17 mouse cellular contexts compared by ENCODE assay signal in genomic region chr1:152542747-152543378, GRCm38 (mm10).
"Had no signal": no experiment of that assay in that cellular context is flagged by ENCODE, and none has a peak within 500 bp of the region (broad histone marks: within the 10 kb centered on the region; RNA-seq: fewer than 3 reads in every experiment).

No protein-coding gene starts in this region.

- DNase-seq: kidney, adult 11 months; kidney, adult 9 months; kidney, postnatal 25 days; liver, postnatal 0 days; lung, embryonic 14.5 days; lung, postnatal 10 days; lung, postnatal 36 days; thymus, adult 2 months; thymus, postnatal 14 days; thymus, postnatal 4 days had no signal

- H3K27me3 ChIP-seq: hindbrain, embryonic 15.5 days; midbrain, embryonic 13.5 days had no signal

- H3K9me3 ChIP-seq: hindbrain, embryonic 15.5 days; midbrain, embryonic 13.5 days had no signal

- H3K4me3 ChIP-seq: hindbrain, embryonic 15.5 days; megakaryocyte, embryonic 14.5 days; midbrain, embryonic 10.5 days; midbrain, embryonic 13.5 days; myocyte had no signal

- ATAC-seq: midbrain, embryonic 13.5 days; midbrain, embryonic 16.5 days had no signal

- H3K36me3 ChIP-seq: hindbrain, embryonic 15.5 days had no signal

- H3K27ac ChIP-seq: hindbrain, embryonic 15.5 days; liver, embryonic 14.5 days; midbrain, embryonic 10.5 days; midbrain, embryonic 13.5 days had no signal

- H3K9ac ChIP-seq: hindbrain, embryonic 15.5 days; liver, embryonic 14.5 days; liver, postnatal 0 days; lung, embryonic 14.5 days; midbrain, embryonic 13.5 days had no signal

- H3K4me1 ChIP-seq: hindbrain, embryonic 15.5 days; megakaryocyte, embryonic 14.5 days; midbrain, embryonic 10.5 days; midbrain, embryonic 13.5 days had no signal

- H3K4me2 ChIP-seq: hindbrain, embryonic 15.5 days; lung, embryonic 14.5 days; midbrain, embryonic 13.5 days had no signal
